Mouse (Mus musculus): Measurements from ENCODE around the gene Mpp4. TPM values are rescaled to one million over a fixed set of nuclear protein-coding genes. Genes with fewer than 3 reads are reported as not detected.

Mpp4 gene
- polyA plus RNA-seq (2012; ENCODE audit: low replicate concordance), result 0.30 TPM in 1 of 2 replicates, not detected in the other

DNA sequence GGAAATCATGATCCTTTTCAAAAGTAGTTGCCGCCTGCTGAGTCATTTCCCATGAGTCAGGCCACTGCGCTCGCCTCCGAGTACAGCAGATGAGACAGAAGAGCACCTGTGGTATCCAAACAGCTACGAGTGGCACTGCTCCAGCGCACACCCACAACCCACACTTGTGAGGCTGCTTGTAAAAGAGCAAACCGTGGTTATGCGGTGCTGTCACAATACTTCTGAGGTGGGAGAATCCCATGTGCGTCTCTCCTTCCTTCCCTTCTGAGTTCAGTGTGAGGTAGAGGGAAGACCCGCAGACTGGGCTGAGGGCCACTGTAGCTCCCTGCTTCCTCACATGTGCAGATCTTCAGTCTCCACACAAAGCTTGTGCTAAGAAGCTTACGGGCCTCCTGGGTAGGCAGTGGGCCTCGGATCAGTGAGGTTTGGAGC, at the start of gene Mpp4:
Gene Mpp4 (minus strand): TSS at position 360 of the 432 bp plus-strand sequence.

DNA sequence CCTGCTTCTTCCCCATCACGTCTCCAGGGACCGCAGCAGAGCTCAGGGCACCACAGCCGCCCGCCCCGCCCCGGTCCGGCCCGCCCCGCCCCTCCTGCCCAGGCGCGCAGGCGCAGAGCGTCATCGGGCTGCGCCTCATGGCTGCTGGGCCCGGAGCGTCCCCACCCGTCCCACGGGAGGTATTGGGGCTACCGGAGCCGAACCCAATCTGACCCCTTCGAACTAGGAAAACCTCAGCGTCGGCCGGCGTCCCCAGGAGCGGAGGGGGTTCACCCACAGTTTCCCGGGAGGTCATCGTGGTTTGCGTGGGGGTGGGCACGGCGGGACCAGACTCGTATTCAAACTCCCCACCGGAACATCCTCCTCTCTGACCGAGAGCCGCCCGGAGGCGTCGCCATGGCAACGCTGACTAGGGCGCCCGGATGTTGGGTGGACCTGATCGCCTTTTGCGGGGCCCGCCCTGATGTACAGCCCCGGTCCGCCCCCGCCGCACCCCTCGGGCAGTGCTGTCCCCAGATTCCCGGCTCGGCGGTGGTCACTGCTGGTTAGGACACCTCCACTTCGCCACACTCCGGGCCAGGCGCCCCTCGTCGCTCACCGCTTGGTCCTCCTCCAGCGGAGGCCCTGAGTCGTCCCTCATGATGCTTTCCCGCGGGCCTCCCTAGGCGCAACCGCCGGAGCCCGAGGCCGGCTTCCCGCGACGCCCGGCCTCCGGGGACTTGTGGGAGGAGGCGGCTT, 43.3 kb downstream of the Mpp4 start, which contains the start of gene Tmem237:
Gene Tmem237 (minus strand): TSS at position 689 of the 738 bp plus-strand sequence.

DNA sequence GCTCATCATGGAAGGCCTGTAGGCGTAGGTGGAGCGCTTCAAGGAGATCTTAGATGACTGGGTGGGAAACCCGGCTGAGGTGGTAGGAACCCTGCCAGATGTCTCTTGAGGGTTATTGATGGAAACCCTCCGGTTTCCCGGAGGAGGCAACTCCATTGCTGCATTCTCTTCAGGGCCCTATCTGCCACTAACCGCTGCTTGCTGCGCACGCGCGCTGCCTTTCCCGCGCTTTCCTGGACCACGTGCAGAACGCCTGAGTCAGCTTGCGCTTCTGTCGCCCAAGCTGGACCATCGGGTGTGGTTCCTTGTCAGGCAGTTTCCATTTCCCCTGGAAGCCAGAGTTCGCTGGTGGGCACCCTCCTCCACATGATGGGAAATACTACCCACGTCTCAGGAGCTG, 68.5 kb downstream of the Mpp4 start, which contains the start of gene C2cd6:
Gene C2cd6 (minus strand): TSS at position 196 of the 400 bp plus-strand sequence.

Other genes with a start within 250 kb of the Mpp4 start
- gene Trak2, start 190.0 kb downstream of the Mpp4 start, polyA plus RNA-seq (2012; ENCODE audit: low replicate concordance), result 197 and 524 TPM in 2 replicates
- 10.2 and 12.2 TPM in 2 replicates for gene Stradb, start 189.9 kb downstream of the Mpp4 start, polyA plus RNA-seq (2012; ENCODE audit: low replicate concordance)
- not detected in 2 replicates for gene C2cd6, start 68.5 kb downstream of the Mpp4 start, polyA plus RNA-seq (2012; ENCODE audit: low replicate concordance)
- gene Tmem237, start 43.0 kb downstream of the Mpp4 start, polyA plus RNA-seq (2012; ENCODE audit: low replicate concordance), result 0.41 and 2.6 TPM in 2 replicates
- 0.33 and 1.5 TPM in 2 replicates for gene Als2, start 73.8 kb upstream of the Mpp4 start, polyA plus RNA-seq (2012; ENCODE audit: low replicate concordance)
- gene Cdk15, start 93.5 kb upstream of the Mpp4 start, polyA plus RNA-seq (2012; ENCODE audit: low replicate concordance), result not detected in 2 replicates